7 mouse cellular contexts compared by ENCODE assay signal in the genomic region with DNA sequence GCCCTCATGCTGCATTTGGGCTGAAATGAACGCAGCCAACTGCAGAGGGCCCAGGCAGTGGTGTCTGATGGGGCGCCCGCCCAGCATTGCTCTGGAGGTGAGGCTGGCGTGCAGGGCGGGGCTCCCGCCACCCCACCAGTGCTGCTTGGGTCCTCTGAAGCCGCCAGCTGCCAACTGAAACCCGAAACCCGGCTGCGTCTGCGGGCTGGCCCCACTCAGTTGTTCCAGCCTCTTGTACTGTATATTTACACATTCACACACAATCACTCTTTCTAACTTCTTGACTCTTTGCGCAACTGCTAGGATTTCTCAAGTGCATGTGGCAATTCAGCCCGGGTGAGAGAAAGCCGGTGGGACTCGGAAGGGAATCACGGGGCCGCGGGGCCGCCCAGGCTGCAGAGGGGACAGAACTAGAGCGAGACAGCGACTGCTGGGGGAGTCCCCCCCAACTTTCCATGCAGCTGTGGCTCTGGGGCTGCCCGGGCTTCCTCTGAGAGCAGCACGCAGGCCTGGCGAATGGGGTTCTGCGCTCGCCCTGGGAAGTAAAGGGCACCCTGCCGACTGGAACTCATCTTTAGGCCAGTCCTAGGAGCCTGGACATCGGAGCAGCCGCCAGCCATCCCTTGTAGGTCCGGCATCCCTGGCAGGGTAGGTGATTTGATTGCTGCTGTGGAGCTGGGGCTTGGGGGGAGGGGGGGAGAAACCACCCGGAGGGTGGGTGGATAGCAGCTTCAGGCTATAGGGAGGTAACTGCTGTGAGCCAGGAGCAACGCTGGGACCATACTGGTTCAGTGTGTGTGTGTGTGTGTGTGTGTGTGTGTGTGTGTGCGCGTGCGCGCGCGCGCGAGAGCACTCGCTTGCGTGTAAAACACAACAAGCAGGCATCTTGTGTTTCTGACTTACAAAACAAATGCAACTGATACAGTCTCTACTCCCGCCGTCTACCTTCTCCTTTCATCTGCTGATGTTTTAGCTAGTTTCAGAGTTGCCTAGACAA. TPM values are rescaled to one million over a fixed set of nuclear protein-coding genes. Genes with fewer than 3 reads are reported as not detected.
DNase-seq lines count a peak whose midpoint lies in the region; ATAC-seq and TF ChIP-seq lines count a peak whose summit lies in the region.

Arhgap24 (plus strand) TSS at position 177 of the 997 bp plus-strand sequence.

- H3K9ac ChIP-seq in intestine, embryonic 15.5 days = peak within 1 kb of the TSS; percentile 71
- H3K9ac ChIP-seq in limb, embryonic 14.5 days (ENCODE audit: low read depth, low read length, severe bottlenecking) = peak within 1 kb of the TSS; percentile 76
- H3K9ac ChIP-seq in midbrain, embryonic 14.5 days (replicated peaks; ENCODE audit: low read length) = peak within 1 kb of the TSS; percentile 59

- no peaks in the 10 kb centered on the region for H3K9me3 ChIP-seq in intestine, embryonic 15.5 days
- no peaks in the 10 kb centered on the region for H3K9me3 ChIP-seq in limb, embryonic 14.5 days (ENCODE audit: control insufficient read depth, low read length)
- H3K9me3 ChIP-seq in midbrain, embryonic 14.5 days (ENCODE audit: control insufficient read depth, low read length) = no peaks in the 10 kb centered on the region

- peak within 1 kb of the TSS; percentile 56 for H3K4me3 ChIP-seq in intestine, embryonic 15.5 days (replicated peaks)
- H3K4me3 ChIP-seq in limb, embryonic 14.5 days (replicated peaks; ENCODE audit: low read length) = peak within 1 kb of the TSS; percentile 53
- H3K4me3 ChIP-seq in midbrain, embryonic 14.5 days (replicated peaks; ENCODE audit: low read depth, low read length) = peak within 1 kb of the TSS; percentile 51
- peak within 1 kb of the TSS; percentile 80 for H3K4me3 ChIP-seq in spleen, adult 2 months (ENCODE audit: extremely low read depth, insufficient read depth, insufficient read length)

- H3K36me3 ChIP-seq in intestine, embryonic 15.5 days = no peaks in the 10 kb centered on the region
- H3K36me3 ChIP-seq in limb, embryonic 14.5 days (ENCODE audit: control insufficient read depth, insufficient read depth, low read length) = no peaks in the 10 kb centered on the region
- no peaks in the 10 kb centered on the region for H3K36me3 ChIP-seq in midbrain, embryonic 14.5 days (ENCODE audit: control insufficient read depth, insufficient read depth, low read length)
- H3K36me3 ChIP-seq in spleen, adult 2 months (ENCODE audit: control insufficient read depth, insufficient read depth, low read length) = no peaks in the 10 kb centered on the region

- peak; percentile 33; the same call in 1 of the 2 replicates for TF ChIP-seq POLR2A in limb, embryonic 14.5 days (IDR thresholded peaks at IDR 0.05; ENCODE audit: borderline replicate concordance, extremely low read depth, insufficient read depth, insufficient read length)
- TF ChIP-seq POLR2A in spleen, adult 2 months (IDR thresholded peaks at IDR 0.05; ENCODE audit: low read depth, low read length) = no peak

- TF ChIP-seq CTCF in spleen, adult 2 months (IDR thresholded peaks at IDR 0.05; ENCODE audit: extremely low read depth, insufficient read depth, insufficient read length, insufficient replicate concordance) = no peak

- no peaks in the 10 kb centered on the region for H3K27me3 ChIP-seq in intestine, embryonic 15.5 days (replicated peaks)
- no peaks in the 10 kb centered on the region for H3K27me3 ChIP-seq in limb, embryonic 14.5 days (ENCODE audit: control insufficient read depth, insufficient read depth, low read length)
- H3K27me3 ChIP-seq in midbrain, embryonic 14.5 days (ENCODE audit: control insufficient read depth, insufficient read depth, low read length) = no peaks in the 10 kb centered on the region
- no peaks in the 10 kb centered on the region for H3K27me3 ChIP-seq in spleen, adult 2 months (ENCODE audit: control insufficient read depth, insufficient read depth, low read length)

- DNase-seq in ZHBTc4 (ENCODE audit: low read depth, low spot score) = peak; percentile 72
- peak; percentile 87 for DNase-seq in embryo, embryonic 11 days
- no peak for DNase-seq in gonadal fat pad, adult 2 months (ENCODE audit: low read depth)
- peak; percentile 83 for DNase-seq in limb, embryonic 14.5 days (ENCODE audit: low spot score)
- peak; percentile 74 for DNase-seq in midbrain, embryonic 14.5 days
- DNase-seq in spleen, adult 2 months (ENCODE audit: low read depth in 1 of 2, low spot score in 2 of 2) = peak; percentile 58 to 80

- H3K4me1 ChIP-seq in intestine, embryonic 15.5 days (replicated peaks) = peaks cover 6% of the 10 kb centered on the region; the same call in 1 of the 2 replicates
- H3K4me1 ChIP-seq in limb, embryonic 14.5 days (ENCODE audit: control insufficient read depth, insufficient read depth, low read length) = peaks cover 19% of the 10 kb centered on the region
- H3K4me1 ChIP-seq in midbrain, embryonic 14.5 days (ENCODE audit: control insufficient read depth, insufficient read depth, low read length) = peaks cover 16% of the 10 kb centered on the region; the same call in 1 of the 2 replicates
- H3K4me1 ChIP-seq in spleen, adult 2 months (ENCODE audit: control insufficient read depth, insufficient read depth, insufficient read length) = no peaks in the 10 kb centered on the region; the same call in 1 of the 2 replicates

- H3K27ac ChIP-seq in intestine, embryonic 15.5 days = peak within 1 kb of the TSS; percentile 88
- peak within 1 kb of the TSS; percentile 97 for H3K27ac ChIP-seq in limb, embryonic 14.5 days (replicated peaks; ENCODE audit: low read depth, low read length)
- peak within 1 kb of the TSS; percentile 55; the same call in 1 of the 2 replicates for H3K27ac ChIP-seq in midbrain, embryonic 14.5 days (replicated peaks; ENCODE audit: low read depth, low read length)
- H3K27ac ChIP-seq in spleen, adult 2 months (ENCODE audit: insufficient read depth, low read length) = peak within 1 kb of the TSS; percentile 89

- peak within 1 kb of the TSS; percentile 96 for H3K4me2 ChIP-seq in intestine, embryonic 15.5 days (replicated peaks)
- H3K4me2 ChIP-seq in limb, embryonic 14.5 days (replicated peaks; ENCODE audit: low read depth, low read length, severe bottlenecking) = peak within 1 kb of the TSS; percentile 78
- H3K4me2 ChIP-seq in midbrain, embryonic 14.5 days (ENCODE audit: low read length) = peak within 1 kb of the TSS; percentile 96

- ATAC-seq in intestine, embryonic 15.5 days = peak; percentile 93
- ATAC-seq in limb, embryonic 14.5 days (ENCODE audit: low FRiP score, low read depth) = peak; percentile 91
- peak; percentile 79 for ATAC-seq in midbrain, embryonic 14.5 days (ENCODE audit: low FRiP score, low TSS enrichment)

- under 1% methylated on average over 44 of the region's 44 CpGs for WGBS in intestine, embryonic 15.5 days
- under 1% methylated on average over 43 of the region's 44 CpGs for WGBS in limb, embryonic 14.5 days
- WGBS in midbrain, embryonic 14.5 days = under 1% methylated on average over 44 of the region's 44 CpGs
- WGBS in spleen, adult 2 months = 4% methylated on average over 44 of the region's 44 CpGs

RNA-seq across cellular contexts. Expression of gene Arhgap24, which starts in this region (rescaled TPM):
- polyA plus RNA-seq in gonadal fat pad, adult 2 months (2012; rRNA removed) = 13.4 and 16.7 TPM in 2 replicates
- 11.5 and 12.0 TPM in 2 replicates for polyA plus RNA-seq in intestine, embryonic 15.5 days (2015; fragmentation: Nextera tagmentation; extraction: Ambion mirVana)
- 16.8 and 20.2 TPM in 2 replicates for polyA plus RNA-seq in limb, embryonic 14.5 days (2012; rRNA removed)
- polyA plus RNA-seq in limb, embryonic 14.5 days (2014; fragmentation: Nextera tagmentation; extraction: Ambion mirVana) = 22.3 and 25.8 TPM in 2 replicates
- 6.2 and 7.3 TPM in 2 replicates for polyA plus RNA-seq in midbrain, embryonic 14.5 days (2014; fragmentation: Nextera tagmentation; extraction: Ambion mirVana)
- 4.2 and 6.2 TPM in 2 replicates for polyA plus RNA-seq in spleen, adult 2 months (2012; rRNA removed)
